17 mouse cellular contexts compared by ENCODE assay signal in genomic region chr9:25191612-25192011, GRCm38 (mm10). TPM values are rescaled to one million over a fixed set of nuclear protein-coding genes. Genes with fewer than 3 reads are reported as not detected.
A peak's percentile ranks its signal among the peaks of the same experiment; 100 is the strongest.
DNase-seq lines count a peak whose midpoint lies in the region; ATAC-seq lines count a peak whose summit lies in the region.
"Had no signal": no experiment of that assay in that cellular context is flagged by ENCODE, and none has a peak within 500 bp of the region (broad histone marks: within the 10 kb centered on the region; RNA-seq: fewer than 3 reads in every experiment).

No protein-coding gene starts in this region.

- peak; percentile 33 for DNase-seq in A20 (ENCODE audit: low read depth, low spot score)
- DNase-seq in CD4-positive helper T cell, adult 2 months (ENCODE audit: low read depth, low spot score) = peak; percentile 43
- DNase-seq in heart, adult 8-10 months (ENCODE audit: low spot score) = no peak
- no peak for DNase-seq in cerebellum, adult 9-10 months
- no peak for DNase-seq in layer of hippocampus, adult 9-10 months (ENCODE audit: low spot score)
- DNase-seq: adrenal gland, postnatal 10 days; cerebellum, adult 9-11 months; gastrocnemius, postnatal 14 days; kidney, adult 2 months; kidney, postnatal 10 days; layer of hippocampus, postnatal 36 days; lung, postnatal 10 days; thymus, postnatal 36 days had no signal

- ATAC-seq in common myeloid progenitor, adult 5-6 weeks (replicated peaks; ENCODE audit: low read depth, poor library complexity, severe bottlenecking) = peak; percentile 68
- ATAC-seq in monocyte, adult 5-6 weeks (replicated peaks; ENCODE audit: insufficient number of reproducible peaks, low FRiP score, low TSS enrichment, poor library complexity, severe bottlenecking) = 0 out of 2 replicates have a peak, but pooled peaks have one; percentile 31
- ATAC-seq: forebrain, embryonic 13.5 days; midbrain, embryonic 16.5 days had no signal

RNA-seq across cellular contexts. Expression of gene Herpud2, which starts 40.0 kb away (rescaled TPM):
- total RNA-seq in common myeloid progenitor, adult 5-6 weeks (2017) = 20.8 and 28.0 TPM in 2 replicates
- 25.8 to 45.1 TPM (median 36.1 TPM) in 3 replicates for total RNA-seq in monocyte, adult 5-6 weeks (2017)
- total RNA-seq in heart, adult 8-10 months (2022) = 10 to 100 TPM; 32.6 to 39.9 (median 36.0) TPM

Comparison
In these comparisons a context has a peak if more than half of its experiments do, and no peak if none do; other contexts are left out.
1. DNase-seq: peak in A20 (single experiment) and CD4-positive helper T cell, adult 2 months (single experiment); none in heart, adult 8-10 months (single experiment), cerebellum, adult 9-10 months (single experiment) and layer of hippocampus, adult 9-10 months (single experiment).